Mouse (Mus musculus) embryonic facial prominence, embryonic 10.5 days (tissue): Measurements from ENCODE around the gene Fam69a. TPM values are rescaled to one million over a fixed set of nuclear protein-coding genes. Genes with fewer than 3 reads are reported as not detected.
"Not testable (repeated sequence)": the region's sequence is repeated elsewhere in the genome, so short reads cannot be mapped to it uniquely, and the experiment has no call there.

Source experiments
- DNase-seq: peaks from one replicate; pipeline ENCODE4 v3.0.0-alpha.2; 2017; ENCODE audit warnings: low spot score
- H3K27ac ChIP-seq: fragments of 300-500 bp; sonication (generic); replicated peaks from 2 replicates; pipeline ENCODE4 v1.5.1; 2016; ENCODE audit warnings: mild to moderate bottlenecking
- H3K27me3 ChIP-seq: fragments of 300-500 bp; sonication (generic); replicated peaks from 2 replicates; pipeline ENCODE4 v1.6.1; 2016; ENCODE audit warnings: low read depth, mild to moderate bottlenecking; ENCODE audit not compliant: poor library complexity, severe bottlenecking
- H3K36me3 ChIP-seq: fragments of 300-500 bp; sonication (generic); replicated peaks from 2 replicates; pipeline ENCODE4 v1.6.1; 2016; ENCODE audit warnings: mild to moderate bottlenecking, moderate library complexity
- H3K4me1 ChIP-seq: fragments of 300-500 bp; sonication (generic); 2 replicates; pipeline ENCODE4 v1.6.1; 2016
- H3K4me3 ChIP-seq: fragments of 300-500 bp; sonication (generic); 2 replicates; pipeline ENCODE4 v1.5.1; 2016; ENCODE audit warnings: mild to moderate bottlenecking, moderate library complexity
- H3K9me3 ChIP-seq: fragments of 300-500 bp; sonication (generic); 2 replicates; pipeline ENCODE4 v1.6.1; 2016; ENCODE audit warnings: mild to moderate bottlenecking
- WGBS: fragments of 180-500 bp; shearing (Covaris S2); methylation state at CpG from one replicate; pipeline ENCODE4 v1.1.7; 2016; 5-methylcytosine and 5-hydroxymethylcytosine counted together
- polyA plus RNA-seq: library from polyadenylated mRNA; unstranded; fragments of >200 nt; fragmentation: Nextera tagmentation; extraction: Ambion mirVana; gene quantifications from 2 replicates; pipeline ENCODE4 v1.2.1, GENCODE M21; 2016

Gene Fam69a
- polyA plus RNA-seq, 1 experiment from 2014 or later = 16.7 TPM

GRCm38 (mm10) chr5:107959624-107960300 is 27.1 kb downstream of the Fam69a start:
- no peaks in the 10 kb centered on the region for H3K4me1 ChIP-seq
- no peak overlapping the region for H3K27ac ChIP-seq
- no peaks in the 10 kb centered on the region for H3K36me3 ChIP-seq
- no peak overlapping the region for H3K4me3 ChIP-seq
- H3K9me3 ChIP-seq = no peaks in the 10 kb centered on the region
- no peak for DNase-seq
- no peaks in the 10 kb centered on the region for H3K27me3 ChIP-seq
- WGBS = 85% methylated on average over 8 of the region's 8 CpGs

- no peaks in the 10 kb centered on the region for H3K4me1 ChIP-seq
- H3K27me3 ChIP-seq = no peaks in the 10 kb centered on the region
- H3K4me3 ChIP-seq = no peak overlapping the region
- H3K27ac ChIP-seq = no peak overlapping the region
- no peaks in the 10 kb centered on the region for H3K9me3 ChIP-seq
- H3K36me3 ChIP-seq = no peaks in the 10 kb centered on the region
- WGBS = 83% methylated on average over 5 of the region's 5 CpGs
- DNase-seq = no peak
These were observed 36.2 kb downstream of the Fam69a start for GRCm38 (mm10) chr5:107950643-107951042.

- no peaks in the 10 kb centered on the region for H3K27me3 ChIP-seq
- H3K4me1 ChIP-seq = no peaks in the 10 kb centered on the region
- DNase-seq = no peak
- H3K27ac ChIP-seq = no peak overlapping the region
- 83% methylated on average over 3 of the region's 3 CpGs for WGBS
- no peaks in the 10 kb centered on the region for H3K36me3 ChIP-seq
- H3K4me3 ChIP-seq = no peak overlapping the region
- H3K9me3 ChIP-seq = no peaks in the 10 kb centered on the region
These were observed 37.3 kb downstream of the Fam69a start for GRCm38 (mm10) chr5:107949607-107950006.

GRCm38 (mm10) chr5:107948899-107949298 is 38.0 kb downstream of the Fam69a start:
- Histone ChIP-seq H3K4me3 (no peak overlapping the region), H3K4me1 (no peaks in the 10 kb centered on the region), H3K9me3 (no peaks in the 10 kb centered on the region), H3K27me3 (no peaks in the 10 kb centered on the region), H3K27ac (no peak overlapping the region), H3K36me3 (no peaks in the 10 kb centered on the region)
- DNase-seq = no peak
- 93% methylated on average over 1 of the region's 1 CpGs for WGBS

- DNase-seq = no peak
- no peaks in the 10 kb centered on the region for H3K4me1 ChIP-seq
- no peaks in the 10 kb centered on the region for H3K27me3 ChIP-seq
- H3K27ac ChIP-seq = no peak overlapping the region
- H3K4me3 ChIP-seq = no peak overlapping the region
- H3K36me3 ChIP-seq = no peaks in the 10 kb centered on the region
- WGBS = 88% methylated on average over 2 of the region's 2 CpGs
- no peaks in the 10 kb centered on the region for H3K9me3 ChIP-seq
These were observed 39.3 kb downstream of the Fam69a start for GRCm38 (mm10) chr5:107947548-107947947.

GRCm38 (mm10) chr5:107946475-107946874 is 40.4 kb downstream of the Fam69a start:
- H3K36me3 ChIP-seq = no peaks in the 10 kb centered on the region
- H3K27ac ChIP-seq = no peak overlapping the region
- no peaks in the 10 kb centered on the region for H3K9me3 ChIP-seq
- 88% methylated on average over 1 of the region's 1 CpGs for WGBS
- H3K4me3 ChIP-seq = no peak overlapping the region
- H3K27me3 ChIP-seq = no peaks in the 10 kb centered on the region
- H3K4me1 ChIP-seq = no peaks in the 10 kb centered on the region
- DNase-seq = no peak

GRCm38 (mm10) chr5:107943526-107943925 is 43.4 kb downstream of the Fam69a start:
- WGBS = 90% methylated on average over 6 of the region's 6 CpGs
- no peak overlapping the region for H3K27ac ChIP-seq
- DNase-seq = no peak
- H3K4me3 ChIP-seq = no peak overlapping the region
- 0 out of 2 replicates have a peak, but pooled peaks cover 5% of the 10 kb centered on the region for H3K4me1 ChIP-seq
- no peaks in the 10 kb centered on the region for H3K27me3 ChIP-seq
- no peaks in the 10 kb centered on the region for H3K9me3 ChIP-seq
- H3K36me3 ChIP-seq = no peaks in the 10 kb centered on the region

- no peak overlapping the region for H3K27ac ChIP-seq
- no peaks in the 10 kb centered on the region for H3K27me3 ChIP-seq
- no peaks in the 10 kb centered on the region for H3K36me3 ChIP-seq
- DNase-seq = no peak
- H3K9me3 ChIP-seq = no peaks in the 10 kb centered on the region
- 0 out of 2 replicates have a peak, but pooled peaks cover 5% of the 10 kb centered on the region for H3K4me1 ChIP-seq
- WGBS = 94% methylated on average over 1 of the region's 1 CpGs
- no peak overlapping the region for H3K4me3 ChIP-seq
These were observed 43.9 kb downstream of the Fam69a start for GRCm38 (mm10) chr5:107942941-107943340.

GRCm38 (mm10) chr5:107941222-107941621 is 45.7 kb downstream of the Fam69a start:
- 64% methylated on average over 6 of the region's 6 CpGs for WGBS
- H3K4me1 ChIP-seq = 0 out of 2 replicates have a peak, but pooled peaks cover 5% of the 10 kb centered on the region
- H3K36me3 ChIP-seq = no peaks in the 10 kb centered on the region
- DNase-seq = no peak
- no peaks in the 10 kb centered on the region for H3K9me3 ChIP-seq
- no peaks in the 10 kb centered on the region for H3K27me3 ChIP-seq
- no peak overlapping the region for H3K27ac ChIP-seq
- no peak overlapping the region for H3K4me3 ChIP-seq

- no peak overlapping the region for H3K27ac ChIP-seq
- H3K4me3 ChIP-seq = no peak overlapping the region
- H3K36me3 ChIP-seq = no peaks in the 10 kb centered on the region
- no peak for DNase-seq
- 0 out of 2 replicates have a peak, but pooled peaks cover 5% of the 10 kb centered on the region for H3K4me1 ChIP-seq
- H3K9me3 ChIP-seq = no peaks in the 10 kb centered on the region
- WGBS = 81% methylated on average over 3 of the region's 3 CpGs
- H3K27me3 ChIP-seq = no peaks in the 10 kb centered on the region
These were observed 47.2 kb downstream of the Fam69a start for GRCm38 (mm10) chr5:107939701-107940100.

GRCm38 (mm10) chr5:107938886-107939285 is 48.0 kb downstream of the Fam69a start:
- Histone ChIP-seq H3K4me3 (no peak overlapping the region), H3K36me3 (no peaks in the 10 kb centered on the region), H3K4me1 (peaks cover 6% of the 10 kb centered on the region), H3K27ac (no peak overlapping the region), H3K9me3 (no peaks in the 10 kb centered on the region), H3K27me3 (no peaks in the 10 kb centered on the region)
- DNase-seq = no peak
- 95% methylated on average over 2 of the region's 2 CpGs for WGBS

GRCm38 (mm10) chr5:107938483-107938882 is 48.4 kb downstream of the Fam69a start:
- not testable (repeated sequence) for H3K4me3 ChIP-seq, H3K9me3 ChIP-seq, H3K27me3 ChIP-seq, H3K36me3 ChIP-seq, H3K27ac ChIP-seq, DNase-seq
- H3K4me1 ChIP-seq = peaks cover 10% of the 10 kb centered on the region
- 80% methylated on average over 1 of the region's 1 CpGs for WGBS

- no peaks in the 10 kb centered on the region for H3K36me3 ChIP-seq
- H3K27me3 ChIP-seq = no peaks in the 10 kb centered on the region
- H3K4me3 ChIP-seq = no peak overlapping the region
- WGBS = 89% methylated on average over 10 of the region's 10 CpGs
- peaks cover 16% of the 10 kb centered on the region for H3K4me1 ChIP-seq
- no peak for DNase-seq
- H3K9me3 ChIP-seq = no peaks in the 10 kb centered on the region
- no peak overlapping the region for H3K27ac ChIP-seq
These were observed 50.1 kb downstream of the Fam69a start for GRCm38 (mm10) chr5:107936625-107937389.
